Mouse (Mus musculus) adrenal gland, adult 18-20 months (tissue): Measurements from ENCODE around the gene Kif2c. TPM values are rescaled to one million over a fixed set of nuclear protein-coding genes. Genes with fewer than 3 reads are reported as not detected.
"Not testable (repeated sequence)": the region's sequence is repeated elsewhere in the genome, so short reads cannot be mapped to it uniquely, and the experiment has no call there.

Source experiments
- DNase-seq, 2 experiments: peaks; one replicate each; pipeline ENCODE4 v3.0.0; 2021 to 2022; ENCODE audit warnings: low spot score in 2 of 2
- total RNA-seq, 2 experiments: library from RNA; stranded (reverse); gene quantifications; 1 replicate in 1 of 2; 2 replicates in 1 of 2; pipeline ENCODE4 v1.2.3; 2021

The Kif2c gene
- total RNA-seq, 2 experiments from 2014 or later, result 0.51 to 0.56 TPM

- DNase-seq, result peak in 1 of 2 experiments; percentile 17
Observed at GRCm38 (mm10) chr4:117189856-117190543, 7.6 kb upstream of the Kif2c start.

- DNase-seq, result peak; percentile 77 to 82
Observed at GRCm38 (mm10) chr4:117189382-117189855, 7.0 kb upstream of the Kif2c start.

GRCm38 (mm10) chr4:117188969-117189368, 6.5 kb upstream of the Kif2c start:
- no peak for DNase-seq

DNA sequence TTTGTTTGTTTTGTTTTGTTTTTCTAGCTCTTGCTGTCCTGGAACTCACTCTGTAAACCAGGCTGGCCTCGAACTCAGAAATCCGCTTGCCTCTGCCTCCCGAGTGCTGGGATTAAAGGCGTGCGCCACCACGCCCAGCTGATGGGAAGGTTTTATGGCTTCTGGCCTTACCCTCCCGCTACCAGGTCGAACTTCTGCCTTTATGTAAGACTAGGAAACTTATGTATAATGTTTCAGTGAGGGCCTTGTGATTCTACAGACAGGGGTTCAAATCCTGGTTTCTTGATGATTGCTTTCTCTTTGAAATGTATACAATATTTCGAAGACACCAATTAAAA, 289 bp upstream of the Kif2c start:
- DNase-seq, result not testable (repeated sequence)

DNA sequence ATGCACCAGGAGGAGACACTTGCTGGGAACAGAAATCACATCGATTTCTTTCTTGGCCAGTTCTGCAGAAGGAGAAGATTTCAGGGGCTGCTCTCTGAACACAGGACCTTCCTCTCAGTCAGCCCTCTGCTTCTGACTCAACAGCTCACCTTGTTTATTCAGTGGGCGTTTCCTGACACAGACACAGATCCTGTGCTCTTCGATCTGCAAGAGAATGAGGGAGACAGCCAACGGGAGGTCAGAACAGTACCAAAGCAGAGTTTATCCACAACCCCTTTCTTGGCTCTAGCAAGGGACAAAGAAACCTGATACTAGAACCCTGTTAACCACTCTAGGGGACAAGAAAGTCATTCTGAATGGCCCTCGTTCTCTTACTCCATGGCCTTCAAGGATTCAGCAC, 12.5 kb downstream of the Kif2c start:
- DNase-seq, result no peak

DNA sequence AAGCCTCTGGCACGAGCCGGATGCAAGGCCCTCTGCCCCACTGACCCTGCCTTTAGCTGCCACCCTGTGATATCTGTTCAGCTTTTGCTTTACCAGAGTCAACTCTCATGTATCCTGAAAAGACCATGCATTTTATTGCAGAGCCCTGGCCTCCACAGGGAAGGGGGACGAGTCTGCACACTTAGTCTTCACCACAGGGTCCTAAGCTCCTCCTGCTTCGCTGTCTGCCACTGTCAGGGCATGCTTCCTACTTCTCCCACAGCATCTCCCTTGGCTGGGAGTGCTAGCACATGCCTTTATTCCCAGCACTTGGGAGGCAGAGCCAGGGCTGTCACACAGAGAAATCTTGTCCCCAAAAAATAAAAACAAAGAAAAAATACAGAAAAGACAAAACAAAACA, 21.3 kb downstream of the Kif2c start:
- DNase-seq, result no peak

GRCm38 (mm10) chr4:117159666-117160065, 22.8 kb downstream of the Kif2c start:
- DNase-seq, result no peak

- no peak for DNase-seq
Observed at GRCm38 (mm10) chr4:117156372-117156771, 26.1 kb downstream of the Kif2c start.

DNA sequence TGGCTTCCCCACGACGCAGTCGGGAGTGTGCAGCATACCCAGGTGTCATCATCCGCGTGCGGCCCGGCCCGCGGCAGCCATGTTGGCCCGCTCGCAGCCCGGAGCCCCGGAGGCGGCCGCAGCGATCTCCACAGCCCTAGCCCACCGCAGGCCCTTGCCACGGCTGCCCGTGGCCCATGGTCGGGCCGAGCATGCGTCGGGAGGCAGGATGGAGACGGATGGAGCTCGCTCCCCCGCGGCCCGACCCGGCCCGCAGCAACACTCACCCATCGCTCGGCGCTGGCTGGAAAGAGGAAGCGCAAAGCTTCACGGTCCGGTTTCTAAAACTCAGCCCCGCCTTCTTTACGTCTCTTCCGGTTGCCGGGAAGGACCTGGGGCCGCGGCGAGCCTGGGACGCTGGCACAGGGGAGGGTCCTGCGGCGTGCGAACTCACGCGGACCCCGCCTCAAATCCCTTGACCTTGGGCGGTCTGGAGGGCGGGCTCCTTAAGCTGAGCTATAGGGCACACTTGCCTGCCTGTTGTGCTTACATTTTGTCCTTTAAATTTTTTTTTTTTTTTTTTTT, 26.6 kb downstream of the Kif2c start, which contains the start of gene Rps8:
Gene Rps8 (minus strand): TSS at position 452 of the 564 bp plus-strand sequence.
- DNase-seq, result peak; percentile 85 to 88

- no peak for DNase-seq
Observed at GRCm38 (mm10) chr4:117155020-117155791, 27.2 kb downstream of the Kif2c start.

DNA sequence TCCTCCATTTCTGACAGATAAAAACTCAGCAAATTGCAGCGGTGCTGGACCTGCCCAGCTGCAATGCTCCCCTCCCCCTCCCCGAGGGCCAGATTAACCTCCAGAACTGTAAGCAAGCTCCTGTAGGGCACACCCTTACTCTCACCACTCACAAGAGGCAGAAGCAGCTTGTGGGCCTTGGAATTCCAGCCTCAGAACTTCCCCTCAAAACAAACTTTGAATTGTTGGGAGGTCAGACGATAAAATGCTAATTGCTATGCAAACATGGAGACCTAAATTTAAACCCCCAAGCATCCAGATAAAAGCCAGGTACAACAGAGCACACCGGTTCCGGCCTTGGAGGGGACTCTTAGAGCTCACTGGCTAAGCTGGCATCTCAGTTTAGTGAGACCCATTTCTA, 29.7 kb downstream of the Kif2c start:
- DNase-seq, result no peak

DNA sequence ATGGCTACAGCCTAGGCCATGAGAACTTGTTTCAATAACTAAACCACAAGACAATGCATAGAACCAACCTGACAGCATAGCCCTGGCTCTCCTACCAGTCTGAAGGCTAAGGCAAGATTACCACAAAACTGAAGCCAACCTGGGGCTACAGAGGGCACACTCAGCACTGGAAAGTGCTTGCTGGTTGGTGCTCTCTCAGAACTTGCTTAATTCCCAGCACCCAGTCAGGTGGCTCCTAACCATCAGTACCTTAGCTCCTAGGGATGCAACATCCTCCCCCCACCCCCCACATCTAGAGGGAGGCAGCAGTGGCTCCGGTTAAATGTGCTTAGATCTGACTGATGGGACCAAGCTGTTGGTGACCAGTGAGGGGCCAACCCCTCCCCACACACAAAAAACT, 31.0 kb downstream of the Kif2c start:
- DNase-seq, result no peak

DNA sequence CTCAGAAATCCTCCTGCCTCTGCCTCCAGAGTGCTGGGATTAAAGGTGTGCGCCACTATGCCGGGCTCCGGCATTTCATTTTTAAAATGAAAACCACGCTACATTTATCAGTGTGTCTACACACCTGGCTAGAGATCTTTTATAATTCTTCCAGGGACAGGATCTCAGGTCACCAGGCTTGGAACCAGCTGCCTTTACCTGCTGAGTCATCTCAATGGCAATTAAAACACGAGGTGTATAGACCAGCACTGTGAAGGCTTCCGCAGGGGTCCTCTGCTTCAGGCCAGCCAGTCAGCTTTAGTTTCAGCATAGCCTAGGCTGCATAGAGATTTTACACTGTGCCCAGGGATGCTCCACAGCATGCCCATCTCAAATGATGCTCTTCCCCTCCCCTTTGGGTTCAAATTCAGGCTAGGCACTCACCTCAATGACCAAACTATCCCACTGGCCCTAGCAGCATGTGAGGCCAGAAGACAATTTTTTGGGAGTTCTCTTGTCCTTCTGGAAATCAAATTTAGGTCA, 32.2 kb downstream of the Kif2c start:
- DNase-seq, result no peak

- no peak for DNase-seq
Observed at GRCm38 (mm10) chr4:117149291-117150211, 32.9 kb downstream of the Kif2c start.

- DNase-seq, result no peak
Observed at GRCm38 (mm10) chr4:117148815-117149214, 33.6 kb downstream of the Kif2c start.

DNA sequence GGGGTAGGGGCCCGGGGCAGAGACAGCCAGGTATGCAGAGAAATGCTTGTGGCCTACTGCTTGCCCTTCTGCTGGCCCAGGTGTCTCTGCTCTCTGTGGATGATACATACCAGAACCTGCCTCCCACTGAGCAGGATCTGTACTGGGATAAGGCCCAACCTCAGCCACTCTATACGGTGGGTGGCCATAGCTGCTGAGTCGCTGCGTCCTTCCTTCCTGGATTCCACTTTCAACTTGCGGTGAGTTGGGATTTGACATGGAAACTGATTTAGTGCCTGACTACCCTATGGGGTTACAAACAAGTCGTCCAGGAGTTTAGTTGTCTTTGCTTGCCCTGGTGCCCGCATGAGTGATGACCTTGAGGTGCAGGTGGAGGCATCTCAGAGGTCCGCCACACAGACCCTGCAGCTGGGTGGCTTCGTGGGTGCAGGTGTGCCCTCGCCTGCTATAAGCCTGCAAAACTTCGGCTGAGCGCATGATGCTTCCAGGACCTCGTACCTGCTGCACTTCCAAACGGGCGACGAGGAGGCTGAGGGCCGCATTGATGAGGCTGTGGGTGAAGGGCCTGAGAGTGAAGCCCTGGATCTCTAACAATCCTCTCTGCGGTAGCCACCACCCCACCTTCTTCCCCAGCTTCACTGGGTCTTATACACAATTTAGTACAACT, 34.3 kb downstream of the Kif2c start:
- DNase-seq, result no peak

GRCm38 (mm10) chr4:117146176-117146575, 36.3 kb downstream of the Kif2c start:
- peak; percentile 88 to 90 for DNase-seq

DNA sequence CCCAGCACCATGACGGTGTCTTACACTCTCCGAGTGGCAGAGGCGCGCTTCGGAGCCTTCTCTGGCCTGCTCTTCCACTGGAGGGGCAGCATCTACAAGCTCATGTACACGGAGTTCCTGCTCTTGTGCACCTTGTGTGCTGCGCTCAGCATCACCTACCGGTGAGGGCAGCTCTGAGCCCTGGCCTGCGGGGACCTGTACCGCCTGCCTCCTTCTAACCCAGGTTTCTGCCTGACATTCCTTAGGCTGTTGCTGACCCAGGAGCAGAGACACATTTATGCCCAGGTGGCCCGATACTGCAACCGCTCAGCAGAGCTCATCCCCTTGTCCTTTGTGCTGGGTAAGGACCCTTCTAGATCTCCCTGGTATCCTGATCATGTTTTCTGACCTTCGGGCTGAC, 37.2 kb downstream of the Kif2c start:
- no peak for DNase-seq

DNA sequence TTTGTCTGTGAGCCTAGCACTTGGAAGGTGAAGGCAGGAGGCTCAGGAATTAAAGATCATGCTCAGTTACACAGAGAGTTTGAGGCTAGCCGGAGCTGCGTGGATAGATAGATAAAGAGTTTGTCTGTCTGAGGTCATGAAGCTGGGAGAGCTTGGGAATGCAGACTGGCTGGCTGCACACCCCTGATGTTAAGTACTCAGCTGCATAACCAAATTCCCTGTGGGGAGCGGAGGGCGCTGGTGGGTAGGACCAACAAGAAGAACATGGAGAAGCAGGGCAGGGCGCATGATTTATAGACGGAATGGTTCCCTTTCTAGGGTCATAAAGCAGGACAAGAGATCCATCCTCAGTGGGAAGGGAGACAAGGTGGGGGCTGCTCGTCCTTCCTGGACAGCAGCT, 39.4 kb downstream of the Kif2c start:
- DNase-seq, result no peak

- no peak for DNase-seq
Observed at GRCm38 (mm10) chr4:117140613-117141012, 41.8 kb downstream of the Kif2c start.
